Mouse (Mus musculus) hindbrain, embryonic 10.5 days (tissue): ENCODE data around the gene Tmem145. TPM values are rescaled to one million over a fixed set of nuclear protein-coding genes. Genes with fewer than 3 reads are reported as not detected.
"Not testable (repeated sequence)": the region's sequence is repeated elsewhere in the genome, so short reads cannot be mapped to it uniquely, and the experiment has no call there.

Experiments used
- DNase-seq: peaks from one replicate; pipeline ENCODE4 v3.0.0-alpha.2; 2017; ENCODE audit warnings: low spot score
- H3K27ac ChIP-seq: fragments of 300-500 bp; sonication (generic); 2 replicates; pipeline ENCODE4 v1.5.1; 2016; ENCODE audit warnings: mild to moderate bottlenecking, moderate library complexity
- H3K27me3 ChIP-seq: fragments of 300-500 bp; sonication (generic); 2 replicates; pipeline ENCODE4 v1.6.1; 2016; ENCODE audit warnings: mild to moderate bottlenecking; ENCODE audit not compliant: poor library complexity, insufficient read depth, severe bottlenecking
- H3K36me3 ChIP-seq: fragments of 300-500 bp; sonication (generic); 2 replicates; pipeline ENCODE4 v1.6.1; 2016; ENCODE audit warnings: mild to moderate bottlenecking, moderate library complexity
- H3K4me1 ChIP-seq: fragments of 300-500 bp; sonication (generic); replicated peaks from 2 replicates; pipeline ENCODE4 v1.6.1; 2016; ENCODE audit warnings: mild to moderate bottlenecking
- H3K4me3 ChIP-seq: fragments of 300-500 bp; sonication (generic); 2 replicates; pipeline ENCODE4 v1.5.1; 2016; ENCODE audit warnings: mild to moderate bottlenecking, moderate library complexity
- H3K9me3 ChIP-seq: fragments of 300-500 bp; sonication (generic); 2 replicates; pipeline ENCODE4 v1.6.1; 2016; ENCODE audit warnings: mild to moderate bottlenecking, moderate library complexity
- WGBS: fragments of 180-500 bp; shearing (Covaris S2); methylation state at CpG from one replicate; pipeline ENCODE4 v1.1.7; 2016; 5-methylcytosine and 5-hydroxymethylcytosine counted together
- polyA plus RNA-seq: library from polyadenylated mRNA; unstranded; fragments of >200 nt; fragmentation: Nextera tagmentation; extraction: Ambion mirVana; gene quantifications from 2 replicates; pipeline ENCODE4 v1.2.1, GENCODE M21; 2016

Tmem145 gene
- polyA plus RNA-seq: 2.5 and 9.1 TPM in 2 replicates

DNA sequence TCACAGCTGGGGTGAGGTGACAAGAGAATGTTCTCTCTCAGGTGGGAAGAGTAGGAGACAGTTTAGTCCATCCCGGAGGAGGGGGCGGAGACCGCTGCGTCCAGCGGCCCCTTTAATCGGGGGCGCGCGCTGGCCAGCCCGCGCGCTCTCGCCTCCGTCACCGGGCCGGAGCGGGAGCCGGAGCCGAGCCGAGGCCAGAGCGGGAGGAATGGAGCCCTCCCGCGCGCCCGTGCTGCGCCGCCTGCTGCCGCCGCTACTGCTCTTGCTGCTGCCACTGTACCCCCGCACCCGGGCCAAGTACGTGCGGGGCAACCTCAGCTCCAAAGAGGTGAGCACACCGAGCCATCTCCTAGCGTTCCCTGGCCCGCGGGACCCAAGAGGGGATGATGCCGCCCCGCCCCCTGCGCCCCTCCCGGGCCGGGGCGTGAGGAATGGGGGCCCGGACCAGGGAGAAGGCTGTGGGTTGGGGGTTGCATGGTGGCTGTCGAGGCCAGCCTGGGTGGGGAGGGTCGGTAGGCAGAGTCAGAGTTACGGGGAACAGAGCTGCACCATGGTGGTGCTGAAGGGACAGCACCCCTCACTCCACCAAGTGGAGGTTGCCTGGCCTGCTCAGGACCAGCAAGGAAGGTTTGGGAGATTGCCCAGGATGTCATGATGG lies at the start of gene Tmem145:
TSS of gene Tmem145 (plus strand) at position 151 of the 658 bp plus-strand sequence.
- peak within 1 kb of the TSS; percentile 69 for H3K4me3 ChIP-seq
- no peaks in the 10 kb centered on the region for H3K36me3 ChIP-seq
- H3K9me3 ChIP-seq: no peaks in the 10 kb centered on the region
- H3K4me1 ChIP-seq: peaks cover 25% of the 10 kb centered on the region
- WGBS: under 1% methylated on average over 47 of the region's 47 CpGs
- DNase-seq: peak; percentile 73
- H3K27ac ChIP-seq: peak within 1 kb of the TSS; percentile 84
- H3K27me3 ChIP-seq: peaks cover 37% of the 10 kb centered on the region

DNA sequence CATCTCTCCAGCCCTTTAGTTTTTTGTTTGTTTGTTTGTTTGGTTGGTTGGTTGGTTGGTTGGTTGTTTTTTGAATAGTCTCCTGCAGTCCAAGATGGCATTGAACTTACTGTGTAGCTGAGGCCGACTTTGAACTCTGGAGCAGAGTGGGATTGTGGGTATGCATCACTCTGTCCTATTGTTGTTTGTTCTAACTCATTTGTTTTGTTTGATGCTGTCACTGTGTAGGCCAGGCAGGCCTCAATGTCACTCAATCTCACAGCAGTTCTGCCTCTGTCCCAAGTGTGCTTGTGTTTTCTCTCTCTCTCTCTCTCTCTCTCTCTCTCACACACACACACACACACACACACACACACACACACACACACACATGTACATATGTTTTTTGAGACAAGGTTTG lies 44.0 kb upstream of the Tmem145 start:
- Histone ChIP-seq H3K4me3 (no peak overlapping the region), H3K9me3 (no peaks in the 10 kb centered on the region), H3K36me3 (no peaks in the 10 kb centered on the region), H3K27ac (no peak overlapping the region), H3K4me1 (peaks cover 14% of the 10 kb centered on the region), H3K27me3 (0 out of 2 replicates have a peak, but pooled peaks cover 7% of the 10 kb centered on the region)
- DNase-seq: no peak
- WGBS: 86% methylated on average over 1 of the region's 1 CpGs

DNA sequence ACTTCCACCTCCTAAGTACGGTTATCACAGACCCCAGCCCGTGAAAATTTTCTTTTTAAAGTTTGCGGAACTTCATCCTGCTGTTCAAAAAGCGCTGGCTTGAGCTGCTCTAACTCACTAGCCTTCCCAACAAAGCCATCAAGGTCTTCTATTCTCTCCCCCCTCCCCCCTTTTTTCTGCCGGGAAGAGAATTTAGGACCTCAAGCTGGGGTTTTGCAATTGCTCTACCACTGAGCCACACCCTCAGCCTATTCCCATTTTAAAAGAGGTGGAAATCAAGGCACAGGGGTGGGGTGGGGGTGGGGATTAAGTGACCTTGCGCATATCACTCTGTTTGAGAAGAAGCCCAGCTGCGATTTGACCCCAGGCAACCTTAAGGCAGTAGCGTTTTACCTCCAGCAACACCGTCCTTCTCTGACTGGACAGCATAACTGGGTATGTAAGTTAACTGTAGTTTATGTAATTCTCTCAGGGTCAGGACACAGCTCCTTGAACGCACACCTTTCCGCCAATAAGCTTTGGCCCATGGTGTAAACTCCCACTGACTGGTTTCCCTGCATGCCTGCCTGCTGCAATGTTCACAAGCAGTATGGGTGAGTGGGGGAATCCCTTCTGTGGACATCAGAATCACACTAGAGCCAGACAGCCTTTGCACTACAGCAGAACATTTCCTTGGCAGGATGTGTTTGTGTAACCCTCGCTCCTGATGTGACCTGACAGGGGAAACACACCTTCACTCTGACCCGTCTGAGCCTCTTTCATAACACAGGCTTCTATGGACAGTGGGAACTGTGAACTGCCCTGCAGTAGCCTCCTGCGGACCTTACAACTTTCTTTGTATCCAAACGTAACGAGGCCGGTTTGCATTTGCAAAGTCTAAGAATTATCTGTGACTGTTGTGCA lies 41.7 kb upstream of the Tmem145 start:
- no peak overlapping the region for H3K27ac ChIP-seq
- H3K36me3 ChIP-seq: no peaks in the 10 kb centered on the region
- no peak for DNase-seq
- H3K4me1 ChIP-seq: peaks cover 27% of the 10 kb centered on the region
- H3K4me3 ChIP-seq: no peak overlapping the region
- WGBS: 21% methylated on average over 17 of the region's 17 CpGs
- H3K27me3 ChIP-seq: 0 out of 2 replicates have a peak, but pooled peaks cover 7% of the 10 kb centered on the region
- H3K9me3 ChIP-seq: no peaks in the 10 kb centered on the region

DNA sequence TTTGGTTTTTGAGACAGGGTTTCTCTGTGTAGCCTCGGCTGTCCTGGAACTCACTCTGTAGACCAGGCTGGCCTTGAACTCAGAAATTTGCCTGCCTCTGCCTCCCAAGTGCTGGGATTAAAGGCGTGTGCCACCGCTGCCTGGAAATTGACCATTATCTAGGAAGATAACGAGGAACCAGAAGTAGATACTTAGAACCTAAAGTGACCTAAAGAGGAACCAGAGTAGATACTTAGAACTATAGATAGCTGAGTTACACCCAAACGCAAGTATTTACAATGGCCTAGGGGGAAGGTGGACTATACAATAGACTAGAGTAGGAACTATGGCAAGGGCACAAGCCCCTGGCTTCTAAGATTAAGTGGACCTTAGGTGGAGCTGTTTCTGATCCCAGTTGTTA lies 40.2 kb upstream of the Tmem145 start:
- not testable (repeated sequence) for H3K27ac ChIP-seq, H3K27me3 ChIP-seq, DNase-seq, H3K4me3 ChIP-seq, H3K9me3 ChIP-seq, H3K36me3 ChIP-seq
- WGBS: 95% methylated on average over 5 of the region's 5 CpGs
- H3K4me1 ChIP-seq: peaks cover 43% of the 10 kb centered on the region

DNA sequence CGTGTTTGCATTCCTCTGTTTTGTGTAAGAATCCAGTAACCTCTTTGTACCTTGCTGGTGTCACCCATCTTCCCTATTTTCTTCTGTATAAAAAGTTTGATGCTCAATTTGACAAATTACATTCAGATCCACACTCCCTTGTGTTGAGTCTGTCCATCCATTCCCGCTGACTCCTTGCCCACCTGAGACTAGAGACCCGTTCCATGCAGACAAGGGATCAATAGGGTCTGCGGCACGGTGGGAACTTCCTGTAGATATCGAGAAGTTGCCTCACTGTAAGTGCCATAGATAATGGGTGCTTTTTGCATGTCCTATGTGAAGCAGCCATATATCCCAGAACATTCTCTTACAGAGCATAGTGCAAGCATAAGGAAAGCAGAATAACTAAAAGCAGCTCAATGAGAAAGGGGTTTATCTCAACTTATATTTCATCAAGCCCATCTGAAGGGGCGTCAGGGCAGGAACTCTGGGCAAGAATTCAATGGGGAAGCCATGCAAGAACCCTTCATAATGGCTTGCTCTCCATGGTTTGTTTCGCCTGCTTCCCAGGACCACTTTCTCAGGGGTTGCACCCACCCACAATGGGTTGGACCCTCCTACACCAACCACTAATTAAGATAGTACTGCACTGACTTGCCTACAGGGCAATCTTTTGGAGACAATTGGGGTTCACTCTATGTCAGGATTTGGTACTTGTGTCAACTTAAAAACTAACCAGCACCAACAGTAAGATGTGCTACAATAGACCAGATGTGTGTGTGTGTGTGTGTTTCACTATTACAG lies 39.5 kb upstream of the Tmem145 start:
- H3K4me3 ChIP-seq: peak overlapping the region; percentile 91
- H3K27ac ChIP-seq: peak overlapping the region; percentile 95; the same call in 1 of the 2 replicates
- 92% methylated on average over 8 of the region's 8 CpGs for WGBS

DNA sequence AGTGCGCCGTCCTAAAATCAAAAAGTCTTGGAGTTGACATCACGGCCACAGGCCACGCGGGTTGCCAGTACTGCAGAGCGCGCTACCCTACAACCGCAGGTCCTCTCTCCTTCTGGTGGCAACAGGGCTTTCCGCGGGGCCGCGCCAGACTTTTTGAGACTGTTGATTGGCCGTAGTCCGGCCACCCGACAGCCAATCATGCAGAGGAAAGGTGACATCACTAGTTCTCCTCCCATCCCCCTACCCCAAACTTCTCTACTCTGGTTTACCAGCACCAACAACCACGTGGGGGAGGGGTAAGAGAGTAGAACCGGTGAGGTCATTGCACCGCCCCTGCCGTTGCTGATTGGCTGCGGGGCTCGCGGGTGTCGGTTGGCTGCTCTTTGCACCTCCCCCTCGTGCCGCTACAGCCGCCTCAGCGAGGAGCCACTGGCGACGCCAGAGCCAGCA lies 38.6 kb upstream of the Tmem145 start, which contains the start of gene Cic:
TSS of gene Cic (plus strand) at position 404 of the 450 bp plus-strand sequence.
- peak; percentile 99 for DNase-seq
- peak within 1 kb of the TSS; percentile 95 for H3K27ac ChIP-seq
- H3K4me3 ChIP-seq: peak within 1 kb of the TSS; percentile 91
- no peaks in the 10 kb centered on the region for H3K9me3 ChIP-seq
- peaks cover 50% of the 10 kb centered on the region for H3K4me1 ChIP-seq
- H3K27me3 ChIP-seq: 0 out of 2 replicates have a peak, but pooled peaks cover 7% of the 10 kb centered on the region
- H3K36me3 ChIP-seq: peaks cover 17% of the 10 kb centered on the region
- WGBS: under 1% methylated on average over 29 of the region's 29 CpGs

More for the DNA sequence above, 39.5 kb upstream of the Tmem145 start:
- no peak for DNase-seq
- peaks cover 7% of the 10 kb centered on the region for H3K36me3 ChIP-seq
- 0 out of 2 replicates have a peak, but pooled peaks cover 7% of the 10 kb centered on the region for H3K27me3 ChIP-seq
- H3K4me1 ChIP-seq: peaks cover 49% of the 10 kb centered on the region
- H3K9me3 ChIP-seq: no peaks in the 10 kb centered on the region

DNA sequence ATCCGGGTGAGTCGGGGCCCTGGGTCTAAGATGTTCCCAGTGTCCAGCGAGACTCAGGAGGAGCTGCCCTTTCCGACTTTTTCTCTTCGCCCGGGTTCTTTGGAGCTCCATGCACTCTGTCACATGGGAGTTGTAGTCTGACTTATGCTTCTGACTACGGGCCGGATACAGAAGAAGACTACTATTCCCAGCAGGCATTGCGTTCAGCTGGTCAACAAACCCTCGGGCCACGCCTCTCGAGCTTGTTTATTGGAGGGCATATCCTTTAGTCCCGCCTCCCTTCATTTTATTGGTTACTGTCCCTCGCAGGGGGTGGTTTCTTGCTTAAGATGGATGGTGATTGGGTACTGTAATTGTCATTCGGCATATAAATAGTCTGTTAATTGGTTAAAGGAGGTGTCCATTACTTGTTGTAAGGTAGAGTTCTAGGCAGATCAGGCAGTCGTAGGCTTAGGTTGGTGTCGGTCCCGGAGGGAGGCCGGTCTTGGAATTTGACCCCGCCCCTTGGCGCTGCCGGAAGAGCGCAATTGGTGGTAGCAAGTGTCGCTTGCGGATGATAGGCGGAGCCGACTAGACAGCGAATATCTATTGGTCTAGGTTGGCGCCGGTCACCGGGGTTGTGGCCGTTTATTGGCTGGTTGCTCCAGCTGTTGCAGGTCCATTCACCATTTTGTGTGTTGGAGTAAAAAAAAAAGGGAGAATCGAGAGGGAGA lies 38.0 kb upstream of the Tmem145 start:
- Histone ChIP-seq H3K9me3 (no peaks in the 10 kb centered on the region), H3K27ac (peak overlapping the region; percentile 95), H3K27me3 (0 out of 2 replicates have a peak, but pooled peaks cover 7% of the 10 kb centered on the region), H3K4me3 (peak overlapping the region; percentile 91), H3K36me3 (peaks cover 22% of the 10 kb centered on the region), H3K4me1 (peaks cover 50% of the 10 kb centered on the region)
- under 1% methylated on average over 33 of the region's 33 CpGs for WGBS
- DNase-seq: peak; percentile 99

DNA sequence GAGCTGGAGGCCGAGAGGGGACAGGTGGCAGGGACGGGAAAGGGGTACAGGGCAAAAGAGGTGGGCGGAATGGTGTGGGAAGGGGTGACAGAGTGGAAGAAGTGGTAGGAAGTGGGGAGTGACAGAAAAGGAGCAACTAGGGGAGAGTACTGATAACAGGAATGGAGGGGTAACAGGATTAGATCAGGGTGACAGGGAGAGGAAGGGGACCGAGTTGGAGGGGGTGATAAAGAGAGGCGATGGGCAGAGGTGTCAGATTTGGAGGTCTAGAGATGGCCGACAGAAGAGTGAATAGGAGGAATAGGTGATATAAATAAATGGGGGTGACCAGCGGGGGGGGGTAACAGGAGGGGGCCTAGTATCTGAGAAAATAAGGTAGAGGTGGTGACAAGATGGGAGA lies 37.3 kb upstream of the Tmem145 start:
- H3K9me3 ChIP-seq: no peaks in the 10 kb centered on the region
- peaks cover 29% of the 10 kb centered on the region for H3K36me3 ChIP-seq
- peak overlapping the region; percentile 95 for H3K27ac ChIP-seq
- H3K4me3 ChIP-seq: peak overlapping the region; percentile 91
- H3K4me1 ChIP-seq: peaks cover 56% of the 10 kb centered on the region
- no peak for DNase-seq
- WGBS: 7% methylated on average over 7 of the region's 7 CpGs
- 0 out of 2 replicates have a peak, but pooled peaks cover 7% of the 10 kb centered on the region for H3K27me3 ChIP-seq

DNA sequence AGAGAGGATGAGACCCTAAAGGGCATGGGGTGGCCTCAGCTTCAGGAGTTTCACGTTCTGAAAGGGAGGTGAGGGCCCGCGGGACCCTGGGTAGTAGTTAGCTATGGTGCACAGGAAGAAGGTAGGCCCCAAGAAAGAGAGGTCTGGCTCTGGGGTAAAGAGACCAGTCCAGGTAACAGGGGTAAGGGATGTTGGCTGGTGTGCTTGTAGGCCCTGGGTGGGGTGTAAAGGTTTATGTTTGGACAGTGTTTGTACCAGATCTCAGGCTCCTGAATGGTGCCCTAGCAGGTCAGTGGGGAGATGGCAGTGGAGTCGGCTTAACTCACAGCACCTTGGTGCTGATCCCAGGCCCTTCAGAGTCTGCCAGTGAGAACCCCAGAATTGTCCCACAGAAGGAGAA lies 36.9 kb upstream of the Tmem145 start:
- peaks cover 31% of the 10 kb centered on the region for H3K36me3 ChIP-seq
- H3K27me3 ChIP-seq: 0 out of 2 replicates have a peak, but pooled peaks cover 7% of the 10 kb centered on the region
- peaks cover 53% of the 10 kb centered on the region for H3K4me1 ChIP-seq
- peak overlapping the region; percentile 95 for H3K27ac ChIP-seq
- WGBS: 51% methylated on average over 4 of the region's 4 CpGs
- DNase-seq: no peak
- peak overlapping the region; percentile 91 for H3K4me3 ChIP-seq
- H3K9me3 ChIP-seq: no peaks in the 10 kb centered on the region

DNA sequence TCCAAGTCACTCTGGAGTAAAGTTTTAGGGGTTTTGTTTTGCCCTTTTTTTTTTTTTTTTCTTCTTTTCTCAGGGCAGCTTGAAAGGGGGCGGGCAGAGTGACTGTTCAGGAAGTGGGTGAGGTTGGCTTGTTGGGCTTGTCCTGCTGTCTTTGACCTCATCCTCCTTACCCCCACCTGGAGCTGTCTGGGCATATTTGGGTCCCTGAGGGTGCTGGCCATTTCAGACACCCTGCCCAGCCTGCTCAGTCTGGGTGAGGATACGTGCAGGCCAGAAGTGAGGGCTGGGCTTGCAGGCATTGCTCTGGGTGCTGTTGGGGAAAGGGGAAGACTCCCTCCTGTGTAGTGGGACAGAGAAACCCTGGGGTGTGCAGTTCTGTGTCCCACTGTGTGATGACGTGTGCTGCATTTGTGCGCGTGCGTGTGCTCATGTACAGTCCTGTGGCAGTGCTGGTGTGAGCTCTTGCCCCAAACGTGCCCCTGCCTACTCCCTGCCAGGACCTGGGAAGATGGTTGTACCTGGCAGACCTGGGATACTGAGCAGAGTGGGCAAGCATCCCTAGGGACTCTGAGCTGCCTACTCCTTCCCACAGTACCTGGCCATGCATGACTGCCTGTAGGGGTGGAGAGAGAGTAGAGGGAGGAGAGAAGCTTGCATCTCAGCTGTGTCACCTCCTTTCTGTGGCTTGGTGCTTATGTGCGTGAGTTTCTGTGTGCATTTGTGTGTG lies 36.2 kb upstream of the Tmem145 start:
- peak overlapping the region; percentile 50; the same call in 1 of the 2 replicates for H3K27ac ChIP-seq
- DNase-seq: no peak
- no peaks in the 10 kb centered on the region for H3K9me3 ChIP-seq
- H3K4me3 ChIP-seq: peak overlapping the region; percentile 91; the same call in 1 of the 2 replicates
- WGBS: 79% methylated on average over 8 of the region's 8 CpGs
- H3K27me3 ChIP-seq: 0 out of 2 replicates have a peak, but pooled peaks cover 1% of the 10 kb centered on the region
- peaks cover 31% of the 10 kb centered on the region for H3K36me3 ChIP-seq
- H3K4me1 ChIP-seq: peaks cover 53% of the 10 kb centered on the region
